Mouse (Mus musculus): Measurements from ENCODE around the gene Rab19. TPM values are rescaled to one million over a fixed set of nuclear protein-coding genes. Genes with fewer than 3 reads are reported as not detected.
A peak's percentile ranks its signal among the peaks of the same experiment; 100 is the strongest.

Gene Rab19
- total and polyA plus RNA-seq, 2 experiments from 2014 or later = 0.25 TPM; not detected in 1

GRCm38 (mm10) chr6:39420867-39421266 is 39.9 kb downstream of the Rab19 start:
- 42% methylated on average over 4 of the region's 4 CpGs for WGBS
- ATAC-seq (ENCODE audit: low FRiP score) = no peak
- Histone ChIP-seq H3K27ac (ENCODE audit: low read depth, low read length) (peak overlapping the region; percentile 95), H3K4me3 (ENCODE audit: low read depth, low read length) (peak overlapping the region; percentile 92), H3K9ac (replicated peaks; ENCODE audit: low read length, poor library complexity, severe bottlenecking) (no peak overlapping the region), H3K27me3 (ENCODE audit: insufficient read depth, low read length) (no peaks in the 10 kb centered on the region), H3K36me3 (ENCODE audit: insufficient read depth, low read length) (no peaks in the 10 kb centered on the region), H3K4me1 (ENCODE audit: insufficient read depth, low read length) (0 out of 2 replicates have a peak, but pooled peaks cover 3% of the 10 kb centered on the region), H3K9me3 (ENCODE audit: low read length) (no peaks in the 10 kb centered on the region), H3K4me2 (ENCODE audit: low read depth, low read length, poor library complexity, severe bottlenecking) (peak overlapping the region; percentile 63)
- TF ChIP-seq CTCF (IDR thresholded peaks at IDR 0.05) = no peak
- DNase-seq (ENCODE audit: low spot score) = no peak

GRCm38 (mm10) chr6:39423130-39423551 is 42.2 kb downstream of the Rab19 start:
- H3K36me3 ChIP-seq (ENCODE audit: insufficient read depth, low read length) = no peaks in the 10 kb centered on the region
- ATAC-seq (ENCODE audit: low FRiP score) (no peak), DNase-seq (ENCODE audit: low spot score) (no peak)
- no peak overlapping the region for H3K4me2 ChIP-seq (ENCODE audit: low read depth, low read length, poor library complexity, severe bottlenecking)
- H3K9ac ChIP-seq (replicated peaks; ENCODE audit: low read length, poor library complexity, severe bottlenecking) = no peak overlapping the region
- no peak overlapping the region for H3K27ac ChIP-seq (ENCODE audit: low read depth, low read length)
- H3K4me1 ChIP-seq (ENCODE audit: insufficient read depth, low read length) = no peaks in the 10 kb centered on the region
- no peak for TF ChIP-seq CTCF (IDR thresholded peaks at IDR 0.05)
- no peak overlapping the region for H3K4me3 ChIP-seq (ENCODE audit: low read depth, low read length)
- WGBS = 72% methylated on average over 6 of the region's 6 CpGs
- no peaks in the 10 kb centered on the region for H3K9me3 ChIP-seq (ENCODE audit: low read length)
- H3K27me3 ChIP-seq (ENCODE audit: insufficient read depth, low read length) = no peaks in the 10 kb centered on the region

- no peak overlapping the region for H3K4me3 ChIP-seq (ENCODE audit: low read depth, low read length)
- no peaks in the 10 kb centered on the region for H3K4me1 ChIP-seq (ENCODE audit: insufficient read depth, low read length)
- H3K27me3 ChIP-seq (ENCODE audit: insufficient read depth, low read length) = no peaks in the 10 kb centered on the region
- H3K36me3 ChIP-seq (ENCODE audit: insufficient read depth, low read length) = no peaks in the 10 kb centered on the region
- H3K4me2 ChIP-seq (ENCODE audit: low read depth, low read length, poor library complexity, severe bottlenecking) = no peak overlapping the region
- no peak for TF ChIP-seq CTCF (IDR thresholded peaks at IDR 0.05)
- ATAC-seq (ENCODE audit: low FRiP score) (no peak), DNase-seq (ENCODE audit: low spot score) (no peak)
- no peak overlapping the region for H3K9ac ChIP-seq (replicated peaks; ENCODE audit: low read length, poor library complexity, severe bottlenecking)
- no peaks in the 10 kb centered on the region for H3K9me3 ChIP-seq (ENCODE audit: low read length)
- no peak overlapping the region for H3K27ac ChIP-seq (ENCODE audit: low read depth, low read length)
- 92% methylated on average over 7 of the region's 7 CpGs for WGBS
Measured at GRCm38 (mm10) chr6:39423686-39424085, 42.7 kb downstream of the Rab19 start.

- no peaks in the 10 kb centered on the region for H3K4me1 ChIP-seq (ENCODE audit: insufficient read depth, low read length)
Measured at GRCm38 (mm10) chr6:39425181-39425580, 44.2 kb downstream of the Rab19 start.

GRCm38 (mm10) chr6:39426725-39427124 is 45.8 kb downstream of the Rab19 start:
- no peaks in the 10 kb centered on the region for H3K9me3 ChIP-seq (ENCODE audit: low read length)
- H3K27ac ChIP-seq (ENCODE audit: low read depth, low read length) = no peak overlapping the region
- H3K27me3 ChIP-seq (ENCODE audit: insufficient read depth, low read length) = no peaks in the 10 kb centered on the region
- TF ChIP-seq CTCF (IDR thresholded peaks at IDR 0.05) = no peak
- no peaks in the 10 kb centered on the region for H3K4me1 ChIP-seq (ENCODE audit: insufficient read depth, low read length)
- H3K36me3 ChIP-seq (ENCODE audit: insufficient read depth, low read length) = no peaks in the 10 kb centered on the region
- WGBS = 91% methylated on average over 4 of the region's 4 CpGs
- ATAC-seq (ENCODE audit: low FRiP score) (no peak), DNase-seq (ENCODE audit: low spot score) (no peak)
- no peak overlapping the region for H3K9ac ChIP-seq (replicated peaks; ENCODE audit: low read length, poor library complexity, severe bottlenecking)
- H3K4me2 ChIP-seq (ENCODE audit: low read depth, low read length, poor library complexity, severe bottlenecking) = no peak overlapping the region
- H3K4me3 ChIP-seq (ENCODE audit: low read depth, low read length) = no peak overlapping the region

More at GRCm38 (mm10) chr6:39425181-39425580, 44.2 kb downstream of the Rab19 start:
- 88% methylated on average over 2 of the region's 2 CpGs for WGBS
- DNase-seq (ENCODE audit: low spot score) = no peak
- no peak for TF ChIP-seq CTCF (IDR thresholded peaks at IDR 0.05)
- Histone ChIP-seq H3K27ac (ENCODE audit: low read depth, low read length) (no peak overlapping the region), H3K9me3 (ENCODE audit: low read length) (no peaks in the 10 kb centered on the region), H3K27me3 (ENCODE audit: insufficient read depth, low read length) (no peaks in the 10 kb centered on the region), H3K4me2 (ENCODE audit: low read depth, low read length, poor library complexity, severe bottlenecking) (no peak overlapping the region), H3K36me3 (ENCODE audit: insufficient read depth, low read length) (no peaks in the 10 kb centered on the region), H3K9ac (replicated peaks; ENCODE audit: low read length, poor library complexity, severe bottlenecking) (no peak overlapping the region), H3K4me3 (ENCODE audit: low read depth, low read length) (no peak overlapping the region)
- ATAC-seq (ENCODE audit: low FRiP score) = no peak

- Histone ChIP-seq H3K9me3 (ENCODE audit: low read length) (no peaks in the 10 kb centered on the region), H3K4me3 (ENCODE audit: low read depth, low read length) (no peak overlapping the region), H3K27ac (ENCODE audit: low read depth, low read length) (no peak overlapping the region), H3K4me2 (ENCODE audit: low read depth, low read length, poor library complexity, severe bottlenecking) (no peak overlapping the region), H3K4me1 (ENCODE audit: insufficient read depth, low read length) (no peaks in the 10 kb centered on the region), H3K27me3 (ENCODE audit: insufficient read depth, low read length) (no peaks in the 10 kb centered on the region), H3K36me3 (ENCODE audit: insufficient read depth, low read length) (no peaks in the 10 kb centered on the region), H3K9ac (replicated peaks; ENCODE audit: low read length, poor library complexity, severe bottlenecking) (no peak overlapping the region)
- WGBS = 83% methylated on average over 4 of the region's 4 CpGs
- TF ChIP-seq CTCF (IDR thresholded peaks at IDR 0.05) = no peak
- DNase-seq (ENCODE audit: low spot score) = no peak
- ATAC-seq (ENCODE audit: low FRiP score) = no peak
Measured at GRCm38 (mm10) chr6:39427276-39428003, 46.5 kb downstream of the Rab19 start.

Data from midbrain, postnatal 0 days (tissue).